Mouse (Mus musculus): ENCODE data around the gene Pthlh. TPM values are rescaled to one million over a fixed set of nuclear protein-coding genes. Genes with fewer than 3 reads are reported as not detected.

Gene Pthlh
- 1 to 10 TPM; 2.5 to 2.8 TPM for total RNA-seq (2021)
- long read RNA-seq, experiment 1, partial matches to known transcripts = 1 of 1 reads
- long read RNA-seq, experiment 1, other reads (novel, unspliced or antisense) = 0 of 1 reads
- long read RNA-seq, experiment 2, partial matches to known transcripts = 1 of 4 reads
- long read RNA-seq, experiment 2, other reads (novel, unspliced or antisense) = 0 of 4 reads

DNA sequence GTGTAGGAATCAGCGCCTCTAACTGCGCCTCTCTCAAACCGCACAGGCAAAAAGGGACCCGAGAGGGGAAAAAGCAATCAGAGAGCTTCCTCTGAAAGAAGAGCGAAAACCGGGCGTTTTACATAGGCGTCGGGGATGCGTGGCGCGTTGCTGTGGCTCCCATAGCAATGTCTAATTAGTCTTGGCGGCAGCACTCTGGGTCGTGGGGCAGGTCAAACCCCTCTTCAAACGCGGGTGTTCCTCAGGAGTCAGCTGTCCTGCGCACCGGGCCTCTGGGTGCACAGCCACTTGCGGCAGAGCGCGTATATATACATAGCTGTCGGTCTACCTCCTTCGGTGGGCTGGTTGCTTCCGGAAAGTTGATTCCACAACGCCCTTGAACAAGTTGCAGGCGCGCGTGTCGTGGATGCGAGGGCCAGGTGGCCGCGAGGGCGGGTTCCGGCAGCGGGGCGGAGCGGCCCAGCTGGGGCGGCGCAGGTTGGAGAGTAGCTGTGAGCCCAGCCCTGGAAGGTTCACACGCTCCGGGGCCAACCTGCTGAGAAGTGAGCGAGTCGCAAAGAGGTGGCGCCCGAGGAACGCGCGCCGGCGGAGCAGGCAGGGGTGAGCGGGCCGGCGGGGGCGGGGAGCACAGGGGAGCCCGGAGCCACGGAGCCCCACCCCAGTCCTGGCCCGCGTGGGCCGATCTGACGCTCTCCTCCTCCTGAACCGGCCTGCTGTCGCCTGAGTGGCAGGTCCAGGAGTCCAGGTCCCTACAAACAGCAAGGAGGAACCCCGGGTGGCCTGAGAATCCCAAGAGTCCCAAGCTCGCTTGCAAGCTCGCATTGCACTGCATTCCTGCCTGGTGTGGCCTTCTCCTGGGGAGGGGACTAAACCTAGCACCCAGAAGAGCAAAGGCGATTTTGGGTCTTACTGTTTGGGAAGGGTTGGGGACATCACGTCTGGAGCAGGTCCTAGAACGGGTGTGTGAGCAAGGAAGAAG lies at the start of gene Pthlh:
Pthlh (minus strand) TSS at position 597 of the 979 bp plus-strand sequence.
- DNase-seq (ENCODE audit: low spot score in 2 of 2) = peak in 1 of 2 experiments; percentile 24

DNA sequence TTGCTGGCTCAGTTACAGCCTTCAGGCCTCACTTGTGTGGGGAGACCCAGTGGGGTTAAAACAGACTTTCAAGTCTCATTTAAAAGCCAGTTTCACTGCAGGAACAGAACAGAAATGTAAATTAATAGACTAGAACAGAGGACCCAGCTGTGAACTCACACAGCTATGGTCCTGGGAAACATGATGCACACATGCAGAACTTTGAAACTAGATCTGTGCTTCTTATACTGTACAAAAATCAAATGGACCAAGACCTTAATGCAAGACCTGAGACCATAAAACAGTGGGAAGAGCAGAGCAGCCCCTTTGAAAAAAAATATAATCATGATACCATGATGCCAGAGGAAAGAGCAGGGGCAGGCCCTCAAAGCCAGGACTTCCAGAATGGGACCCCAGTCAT lies 49.3 kb upstream of the Pthlh start:
- DNase-seq (ENCODE audit: low spot score in 2 of 2) = no peak

DNA sequence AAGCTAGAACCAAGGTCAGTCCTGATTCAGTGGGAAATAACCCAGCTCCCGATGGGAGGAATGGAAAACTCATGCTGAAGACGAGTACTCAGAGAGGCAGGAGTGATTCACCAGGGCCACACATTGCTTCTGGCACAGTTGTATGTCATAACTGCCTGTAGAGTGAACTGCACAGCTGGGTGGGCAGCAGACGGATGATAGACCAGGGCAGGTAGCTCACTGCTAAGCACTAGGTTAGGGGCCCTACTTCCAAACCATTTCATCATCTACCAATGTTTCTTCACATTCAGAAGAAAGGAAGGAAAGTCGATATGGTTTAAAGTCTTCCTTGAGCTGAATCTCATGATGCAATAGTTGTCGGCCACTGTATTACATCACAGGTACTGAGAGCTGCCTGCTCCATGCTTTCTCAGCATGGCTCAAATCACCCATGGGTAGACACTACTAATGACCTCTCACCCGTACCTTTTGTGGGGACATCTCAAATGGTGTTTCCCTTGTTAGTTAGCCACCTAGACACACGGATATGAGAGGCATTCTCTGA lies 46.5 kb upstream of the Pthlh start:
- no peak for DNase-seq (ENCODE audit: low spot score in 2 of 2)

DNA sequence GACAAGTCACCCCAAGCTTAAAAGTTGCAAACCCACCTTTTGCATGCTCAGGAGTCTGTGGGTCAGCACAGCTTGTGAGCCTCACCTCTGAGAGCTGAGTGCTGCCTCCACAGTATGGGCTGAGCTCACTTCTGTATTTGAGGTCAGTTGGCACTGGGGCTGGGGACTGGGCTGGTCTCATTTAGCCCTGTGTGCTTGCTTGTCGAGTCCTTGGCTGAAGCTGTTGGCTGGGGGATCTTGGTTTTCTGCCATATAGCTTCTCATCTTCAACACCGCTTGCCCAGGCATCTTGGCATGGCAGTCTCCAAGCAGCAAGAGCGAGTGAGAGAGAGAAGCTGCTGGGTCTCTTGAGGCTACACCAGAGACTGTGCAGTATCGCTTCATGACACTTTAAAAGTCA lies 46.1 kb upstream of the Pthlh start:
- peak in 1 of 2 experiments; percentile 58 for DNase-seq (ENCODE audit: low spot score in 2 of 2)

DNA sequence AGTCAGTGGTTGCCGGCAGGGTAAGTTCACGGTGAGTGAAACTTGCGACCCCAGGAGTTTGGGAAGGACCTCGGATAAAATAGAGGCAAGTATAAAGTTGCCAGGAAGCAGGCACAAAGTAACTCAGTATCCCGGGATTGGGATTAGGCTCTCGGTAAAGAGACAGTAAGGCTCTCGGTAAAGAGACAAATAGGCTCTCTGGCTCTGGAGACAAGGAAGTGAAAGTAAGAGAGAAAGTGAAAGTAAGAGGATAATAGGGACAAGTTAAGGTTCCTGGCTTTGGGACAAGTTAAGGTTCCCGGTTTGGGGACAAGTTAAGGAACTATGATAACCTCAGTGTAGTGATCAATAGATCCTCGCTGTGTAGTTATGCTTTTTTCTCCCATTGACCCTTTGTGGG lies 40.3 kb upstream of the Pthlh start:
- DNase-seq (ENCODE audit: low spot score in 2 of 2) = peak in 1 of 2 experiments; percentile 14

DNA sequence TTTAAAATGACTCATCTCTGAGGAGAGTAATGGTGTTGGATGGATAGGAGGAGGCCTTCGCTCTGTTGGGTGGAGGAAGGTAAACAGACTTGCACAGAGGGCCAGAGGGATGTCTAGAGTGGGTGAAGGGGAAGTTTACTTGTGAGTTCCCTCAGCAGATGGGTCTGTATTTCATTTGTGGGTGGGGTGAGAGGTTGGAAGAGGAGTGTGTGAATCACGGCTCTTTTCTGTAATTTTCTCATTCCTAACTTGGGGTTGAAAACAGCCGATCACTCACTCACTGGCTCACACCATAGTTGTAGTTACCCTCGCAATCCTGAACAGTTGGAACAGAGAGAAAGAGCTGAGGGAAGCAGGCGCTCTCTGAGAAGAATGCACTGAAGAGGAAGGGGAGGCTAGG lies 35.6 kb upstream of the Pthlh start:
- DNase-seq (ENCODE audit: low spot score in 2 of 2) = no peak

DNA sequence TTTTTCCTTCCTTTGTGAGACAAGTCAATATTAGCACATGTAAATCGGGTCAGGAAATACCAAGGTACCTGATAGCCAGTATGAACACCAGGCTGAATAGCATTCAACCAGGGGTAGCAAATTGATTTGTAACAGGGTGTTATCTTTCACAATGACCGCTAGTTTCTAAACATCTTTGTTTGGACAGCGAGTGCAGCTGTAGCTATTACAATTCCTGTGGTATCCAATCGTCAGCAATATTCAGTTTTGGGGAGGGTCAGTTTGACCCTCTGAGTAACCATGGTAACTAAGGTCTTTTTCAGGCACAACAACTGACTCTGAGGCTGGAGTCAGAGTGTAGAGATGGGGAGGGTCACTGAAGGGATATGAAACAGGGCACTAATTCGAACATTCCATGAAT lies 15.3 kb upstream of the Pthlh start:
- no peak for DNase-seq (ENCODE audit: low spot score in 2 of 2)

DNA sequence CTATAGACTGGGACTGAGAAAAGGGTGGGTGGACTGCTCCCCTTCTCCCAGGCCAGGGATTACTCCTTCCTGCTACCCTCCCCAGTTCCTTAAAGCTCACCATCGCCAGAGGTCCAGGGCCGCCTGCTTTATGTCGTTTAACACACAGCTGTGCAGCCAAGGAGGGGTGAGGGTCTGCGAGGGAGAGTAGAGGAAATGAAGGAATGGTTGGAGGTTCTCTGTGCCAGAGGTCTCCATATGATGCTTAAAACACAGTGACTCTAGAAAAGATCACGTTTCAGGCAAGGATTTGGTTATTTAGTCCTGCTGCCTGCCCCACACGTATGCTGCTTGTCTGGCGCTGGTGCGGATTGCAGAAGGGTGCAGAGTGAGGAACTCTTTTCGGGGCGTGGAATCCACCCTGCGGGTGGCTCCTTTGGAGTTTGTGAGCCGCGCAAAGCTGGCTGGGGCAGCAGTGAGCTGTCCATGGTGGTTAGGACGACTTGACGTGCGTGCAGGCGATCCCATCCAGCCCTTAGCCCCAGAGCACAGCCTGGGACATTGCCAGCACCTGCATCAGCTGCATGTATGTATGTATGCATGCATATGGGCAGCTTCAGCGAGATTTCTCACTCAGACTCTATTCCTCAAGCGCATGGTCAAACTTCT lies 4.3 kb upstream of the Pthlh start:
- no peak for DNase-seq (ENCODE audit: low spot score in 2 of 2)

DNA sequence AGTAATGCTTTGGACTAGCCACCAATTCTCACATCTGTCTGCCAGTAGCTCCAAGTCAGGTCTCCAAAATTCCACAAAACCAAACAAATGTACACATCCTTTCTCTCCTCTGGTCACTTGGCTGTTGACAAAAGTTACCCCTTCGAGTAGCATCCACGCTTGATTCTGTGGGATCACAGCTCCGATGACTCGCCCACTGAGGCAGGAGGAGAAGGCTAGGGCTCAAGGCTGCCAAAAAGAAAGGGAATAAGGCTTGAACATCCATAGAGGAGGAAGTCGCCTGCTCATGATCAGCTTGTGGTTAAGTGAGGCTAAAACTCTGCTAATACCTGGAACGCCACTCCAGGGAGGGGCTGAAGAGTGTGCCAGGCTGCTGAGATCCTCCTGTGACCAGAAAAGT lies 2.5 kb upstream of the Pthlh start:
- no peak for DNase-seq (ENCODE audit: low spot score in 2 of 2)

DNA sequence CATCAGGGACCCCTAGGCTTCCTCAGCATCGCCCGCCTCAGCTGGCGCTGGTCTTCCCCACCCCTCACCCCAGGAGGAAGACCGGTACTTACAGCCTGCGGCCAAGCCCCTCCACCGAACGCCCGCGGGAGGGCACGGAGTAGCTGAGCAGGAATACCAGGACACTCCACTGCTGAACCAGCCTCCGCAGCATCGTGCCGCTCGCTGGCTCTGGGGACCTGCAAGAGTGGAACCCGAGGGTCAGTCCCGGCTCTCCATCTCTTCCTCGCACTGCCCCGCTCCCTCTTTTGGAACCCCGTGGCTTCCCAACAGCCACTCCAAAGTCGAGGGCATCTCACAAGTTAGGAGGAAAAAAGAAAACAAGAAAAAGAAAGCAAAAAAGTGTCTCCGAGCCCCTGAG lies 805 bp downstream of the Pthlh start:
- no peak for DNase-seq (ENCODE audit: low spot score in 2 of 2)

DNA sequence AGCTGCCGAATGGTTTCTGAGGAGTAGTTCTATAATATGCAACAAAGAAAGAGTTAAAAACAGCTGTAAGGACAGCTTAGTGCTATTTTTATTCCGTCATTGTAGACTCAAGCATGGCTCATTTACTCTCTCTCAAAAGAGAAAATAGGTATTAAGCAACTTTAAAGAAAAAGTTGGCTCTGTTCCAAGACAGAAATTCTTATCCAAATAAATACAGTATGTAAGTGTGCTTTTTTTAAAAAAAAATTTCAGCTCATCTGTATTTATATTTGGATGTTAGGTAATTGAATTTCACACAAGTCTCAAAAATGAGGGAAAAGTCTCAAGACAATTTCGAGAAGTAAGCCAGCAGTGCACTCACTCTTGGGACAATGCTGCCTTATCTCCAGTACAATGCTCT lies 2.4 kb downstream of the Pthlh start:
- no peak for DNase-seq (ENCODE audit: low spot score in 2 of 2)

DNA sequence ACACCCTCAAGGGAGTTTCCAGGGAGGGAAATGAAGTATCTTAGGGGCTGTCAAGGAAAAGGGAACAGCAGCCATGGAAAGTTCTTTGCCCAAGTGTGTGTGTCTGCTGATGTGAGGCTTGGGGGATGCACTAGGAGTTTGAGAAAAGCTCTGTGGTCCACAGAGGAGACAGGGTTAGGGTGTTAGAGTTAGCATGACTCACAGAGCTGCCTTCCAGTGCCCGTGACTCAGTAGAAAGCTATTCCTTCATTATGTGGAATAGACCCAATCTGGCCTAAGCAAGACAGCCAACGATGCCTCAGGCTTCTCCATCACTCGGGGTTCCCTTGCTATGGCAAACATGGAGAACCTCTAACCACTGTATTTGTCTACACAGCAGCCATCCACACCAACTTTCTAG lies 3.2 kb downstream of the Pthlh start:
- DNase-seq (ENCODE audit: low spot score in 2 of 2) = no peak

DNA sequence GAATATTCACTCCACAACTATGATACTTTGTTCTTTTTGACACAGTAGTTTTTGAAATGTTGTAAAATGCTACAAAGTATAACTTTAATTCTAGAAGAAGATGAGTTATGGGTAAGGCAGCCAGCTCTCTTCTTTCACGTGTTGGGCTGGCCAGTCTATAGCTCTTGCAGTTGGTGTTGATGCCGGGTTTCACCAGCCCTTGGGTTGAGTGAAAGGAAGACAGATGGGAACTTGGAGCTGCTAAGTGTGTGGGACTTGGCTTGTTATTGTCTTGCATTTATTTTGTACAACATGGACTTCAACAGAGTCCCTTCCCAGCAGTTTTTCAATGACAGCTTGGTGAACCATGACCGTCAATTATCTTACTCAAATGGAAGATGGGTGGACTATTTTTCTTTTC lies 16.2 kb downstream of the Pthlh start:
- DNase-seq (ENCODE audit: low spot score in 2 of 2) = no peak

DNA sequence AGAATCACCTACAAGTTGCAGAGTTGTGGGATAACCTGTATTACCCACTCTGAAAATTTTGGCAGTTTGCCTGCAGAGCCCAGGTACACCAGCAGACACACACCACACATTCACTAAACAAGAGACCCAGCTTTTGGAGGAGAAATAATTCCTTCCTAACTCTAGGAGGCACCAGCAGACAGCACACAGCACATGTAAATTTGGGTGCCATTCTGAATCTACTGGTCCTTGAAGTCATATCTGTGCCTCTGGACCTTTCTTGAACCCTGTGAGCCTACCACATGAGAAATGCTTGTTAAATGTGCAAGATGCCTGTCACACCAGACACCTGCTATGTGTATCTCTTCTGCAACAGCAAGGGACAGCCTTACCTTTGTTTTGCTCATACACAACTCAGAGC lies 19.7 kb downstream of the Pthlh start:
- DNase-seq (ENCODE audit: low spot score in 2 of 2) = no peak

DNA sequence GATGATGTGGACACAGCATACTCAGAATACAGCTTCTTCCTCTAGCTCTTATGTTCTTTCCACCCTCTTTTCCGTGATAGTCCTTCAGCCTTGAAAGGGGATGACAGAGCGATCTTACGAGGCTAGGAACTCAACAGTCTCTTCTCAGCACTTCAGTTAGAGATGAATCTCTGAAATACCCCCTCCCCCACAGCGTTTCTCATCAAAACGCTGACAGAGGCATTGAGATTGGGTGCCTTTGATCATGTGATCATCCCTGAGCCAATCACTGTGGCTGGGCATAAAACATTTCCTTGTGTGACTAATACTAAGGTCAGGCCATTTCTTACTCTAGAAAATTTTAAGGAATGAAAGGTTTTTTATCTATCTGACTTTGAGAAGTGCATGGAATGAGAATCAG lies 20.3 kb downstream of the Pthlh start:
- DNase-seq (ENCODE audit: low spot score in 2 of 2) = no peak

DNA sequence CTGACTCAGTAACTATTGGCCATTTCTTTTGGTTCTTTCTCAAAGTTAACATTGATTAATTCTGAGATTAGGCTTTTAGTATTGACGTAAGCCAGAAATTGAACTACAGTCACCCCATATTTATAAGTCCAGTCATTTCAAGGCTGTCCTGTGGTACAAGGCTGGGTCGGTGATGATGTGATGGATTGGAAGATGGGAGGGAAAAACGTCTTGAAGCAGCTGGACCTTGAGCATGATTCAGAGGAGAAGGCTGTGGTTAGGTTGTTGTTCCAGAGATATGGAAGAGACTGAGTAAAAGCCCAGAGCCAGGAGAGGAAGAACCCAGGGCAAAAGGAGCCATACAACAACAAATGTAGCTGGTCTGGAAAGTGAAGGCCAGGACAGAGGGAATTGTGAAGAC lies 22.4 kb downstream of the Pthlh start:
- DNase-seq (ENCODE audit: low spot score in 2 of 2) = no peak

DNA sequence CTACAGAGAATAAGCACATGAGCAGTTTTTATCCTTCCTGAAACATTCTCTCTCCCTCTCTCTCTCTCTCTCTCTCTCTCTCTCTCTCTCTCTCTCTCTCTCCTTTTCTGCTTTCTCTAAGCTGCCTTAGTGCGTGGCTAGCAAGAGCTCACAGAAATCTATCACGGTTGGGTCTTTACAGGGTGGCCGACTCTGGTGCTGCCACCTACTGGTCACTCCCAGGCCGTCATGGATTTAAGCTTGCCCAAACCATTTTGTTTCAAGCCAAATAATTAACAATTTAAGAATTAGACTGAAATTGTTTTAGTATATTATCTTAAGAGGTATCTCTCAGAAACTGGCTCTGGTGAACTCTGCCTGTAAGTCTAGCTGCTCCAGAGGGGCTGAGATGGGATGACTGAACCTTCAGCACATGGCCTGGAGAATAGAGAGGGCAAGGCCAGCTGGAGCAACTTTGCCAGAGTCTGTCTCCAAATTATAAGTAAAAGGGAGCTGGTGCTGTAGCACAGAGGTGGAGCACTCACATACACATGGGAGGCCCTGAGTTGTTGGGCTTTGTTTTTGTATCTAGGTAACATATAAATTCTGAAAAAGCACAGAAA lies 23.7 kb downstream of the Pthlh start:
- peak; percentile 34 to 56 for DNase-seq (ENCODE audit: low spot score in 2 of 2)

DNA sequence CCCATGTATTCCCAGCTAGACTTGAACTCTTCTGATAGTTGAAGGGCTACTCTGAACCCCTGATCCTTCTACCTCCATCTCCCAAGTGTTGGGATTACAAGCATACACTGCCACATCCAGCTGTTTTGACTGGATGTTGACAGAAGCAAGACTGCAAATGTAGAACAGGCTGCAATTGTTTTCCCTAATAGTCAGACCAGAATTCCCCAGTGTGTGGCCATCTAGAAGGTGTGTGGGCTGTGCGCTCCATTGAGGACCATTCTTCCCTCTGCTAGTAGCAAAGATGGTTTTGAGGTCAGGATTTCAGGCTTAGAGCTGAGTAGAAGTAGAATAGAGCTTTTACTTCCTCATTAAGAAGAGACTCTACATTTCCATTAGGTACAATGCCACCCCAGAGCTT lies 37.3 kb downstream of the Pthlh start:
- no peak for DNase-seq (ENCODE audit: low spot score in 2 of 2)

DNA sequence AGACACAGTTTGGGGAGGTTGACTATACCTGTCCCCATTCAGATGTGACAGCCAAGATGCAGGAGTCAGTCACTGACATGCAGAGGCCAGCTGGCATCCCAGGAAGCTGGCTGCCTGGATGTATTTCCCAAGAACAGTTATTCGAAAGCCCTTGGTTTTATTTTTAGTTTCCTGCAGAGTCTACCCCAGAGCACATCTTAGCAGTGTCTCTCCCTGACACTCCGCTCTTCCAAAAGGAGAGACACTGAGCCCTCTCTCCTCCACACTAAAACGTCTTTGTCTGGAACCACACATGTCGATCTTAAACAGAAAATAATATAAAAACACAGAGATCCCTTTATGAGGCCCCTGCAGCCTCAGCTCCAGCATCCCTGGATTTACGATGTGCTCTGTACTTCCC lies 44.9 kb downstream of the Pthlh start:
- no peak for DNase-seq (ENCODE audit: low spot score in 2 of 2)

DNA sequence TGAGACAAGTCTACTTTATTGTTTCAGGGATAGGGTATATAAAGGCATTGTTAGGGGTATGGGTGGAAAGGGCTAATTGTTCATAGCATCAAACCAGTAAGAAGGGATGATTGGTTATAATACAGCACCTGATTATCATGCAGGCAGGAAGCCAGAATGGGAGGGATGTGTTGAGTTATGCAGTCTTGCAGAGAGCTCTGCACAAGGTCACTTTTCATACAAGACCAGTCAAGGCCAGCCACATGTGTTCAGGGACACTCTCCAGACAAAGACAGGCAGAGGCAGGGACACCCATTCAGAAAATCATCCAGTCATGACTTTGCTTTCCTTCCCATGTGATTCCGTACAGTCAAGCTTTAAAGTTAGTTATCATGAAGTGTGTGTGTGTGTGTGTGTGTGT lies 47.8 kb downstream of the Pthlh start:
- no peak for DNase-seq (ENCODE audit: low spot score in 2 of 2)

DNA sequence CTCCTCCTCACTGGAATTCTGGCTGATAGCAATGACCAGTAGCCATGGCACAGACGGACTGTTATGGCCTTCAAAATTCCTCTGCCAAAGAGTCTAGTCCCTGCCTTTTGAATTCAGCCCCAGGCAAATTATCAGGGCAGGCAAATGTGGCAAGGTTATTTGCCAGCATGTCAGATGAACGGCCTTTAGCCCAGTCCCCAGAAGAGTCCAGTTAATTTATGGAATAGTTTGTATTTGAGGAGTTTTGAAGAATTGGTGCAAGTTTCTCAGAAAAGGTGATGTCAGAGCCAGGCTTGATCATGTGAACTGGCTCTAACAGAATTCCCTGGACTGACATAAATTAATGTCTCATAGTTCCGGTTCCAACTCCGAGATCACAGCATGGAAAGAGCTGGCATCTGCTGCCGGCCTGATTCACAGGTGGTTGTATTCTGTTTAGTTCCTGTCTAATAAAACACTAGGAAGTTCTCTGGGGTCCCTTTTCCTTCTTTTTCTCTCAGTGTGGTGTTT lies 56.1 kb downstream of the Pthlh start:
- no peak for DNase-seq (ENCODE audit: low spot score in 2 of 2)
